Mouse (Mus musculus) brain, embryonic 14.5 days (tissue): Measurements from ENCODE around the gene Cmklr1.

Experiments used
- CTCF ChIP-seq: fragments of 200-500 bp; IDR thresholded peaks from 2 replicates; pipeline ENCODE4 v1.5.1; 2012; ENCODE audit warnings: inconsistent platforms, mild to moderate bottlenecking, moderate library complexity, borderline replicate concordance; ENCODE audit not compliant: insufficient read depth, insufficient read length; ENCODE audit errors: extremely low read depth
- POLR2A ChIP-seq: fragments of 200-500 bp; IDR thresholded peaks from 2 replicates; pipeline ENCODE4 v1.6.1; 2012; ENCODE audit warnings: mild to moderate bottlenecking, inconsistent platforms, borderline replicate concordance; ENCODE audit not compliant: poor library complexity, insufficient read depth, insufficient read length, severe bottlenecking; ENCODE audit errors: extremely low read depth

GRCm38 (mm10) chr5:113611131-113611530 lies 39.1 kb downstream of the Cmklr1 start:
- TF ChIP-seq POLR2A (no peak), CTCF (no peak)
